Mouse (Mus musculus) urinary bladder, postnatal 36 days (tissue): Measurements from ENCODE around the gene Pcgf1.

Experiments
- DNase-seq, 2 experiments: peaks; one replicate each; pipeline ENCODE4 v3.0.0; 2022; ENCODE audit warnings: low spot score in 2 of 2, mixed read lengths in 1 of 2

Pcgf1 gene

DNA sequence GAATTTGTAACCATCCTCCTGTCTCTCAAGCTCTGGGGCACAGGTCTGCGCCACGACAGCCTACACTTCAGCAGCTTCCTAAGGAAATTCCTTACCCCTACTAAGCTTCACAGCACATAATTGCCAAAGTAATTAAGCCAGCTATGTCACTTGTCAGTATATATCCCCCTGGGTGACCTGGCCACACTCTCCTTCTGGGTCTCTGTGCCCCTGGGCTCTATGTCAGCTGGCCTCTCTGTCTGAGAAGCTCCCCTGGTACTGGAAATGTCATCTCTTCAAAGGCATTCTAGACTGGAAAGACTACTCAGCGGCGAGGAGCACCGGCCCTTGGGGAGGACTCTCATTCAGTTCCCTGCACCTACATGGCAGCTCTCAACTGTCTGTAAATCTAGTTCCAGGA is 45.3 kb downstream of the Pcgf1 start:
- no peak for DNase-seq

GRCm38 (mm10) chr6:83124851-83125312 is 47.2 kb downstream of the Pcgf1 start:
- DNase-seq: peak; percentile 87 to 93

DNA sequence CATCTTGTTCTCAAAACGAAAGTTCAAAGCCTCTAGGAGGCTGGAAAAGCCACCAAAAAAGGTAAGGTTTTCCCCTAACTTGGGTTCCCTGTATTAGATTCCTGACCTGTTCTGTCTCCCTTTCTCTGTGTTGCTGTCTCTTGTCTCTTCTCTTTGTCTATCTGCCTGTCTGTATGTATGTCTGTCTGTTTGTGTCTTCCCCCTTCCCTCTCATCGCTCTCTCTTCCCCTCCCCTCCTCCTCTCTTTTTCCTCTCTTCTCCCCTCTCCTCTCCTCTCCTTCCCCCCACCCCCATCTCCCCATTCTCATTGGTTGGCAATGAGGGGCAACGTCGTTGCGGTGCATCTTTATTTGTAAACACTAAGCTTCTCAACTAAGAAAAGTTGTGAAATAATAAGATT is 47.7 kb downstream of the Pcgf1 start, which contains the start of gene Ino80b:
TSS of gene Ino80b (minus strand) at position 101 of the 400 bp plus-strand sequence.
- DNase-seq: no peak

DNA sequence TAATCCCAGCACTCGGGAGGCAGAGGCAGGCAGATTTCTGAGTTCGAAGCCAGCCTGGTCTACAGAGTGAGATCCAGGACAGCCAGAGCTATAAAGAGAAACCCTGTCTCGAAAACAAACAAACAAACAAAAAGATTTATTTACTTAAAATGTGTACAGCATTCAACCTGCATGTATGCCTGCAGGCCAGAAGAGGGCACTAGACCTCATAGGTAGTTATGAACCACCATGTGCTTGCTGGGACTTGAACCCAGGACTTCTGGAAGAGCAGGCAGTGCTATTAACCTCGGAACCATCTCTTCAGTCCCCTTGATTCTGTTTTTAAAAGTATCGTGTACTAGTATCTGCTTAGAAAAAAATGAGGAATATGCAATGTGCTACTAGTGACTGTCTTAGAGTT is 49.8 kb downstream of the Pcgf1 start:
- DNase-seq: no peak
